In the genomic region with DNA sequence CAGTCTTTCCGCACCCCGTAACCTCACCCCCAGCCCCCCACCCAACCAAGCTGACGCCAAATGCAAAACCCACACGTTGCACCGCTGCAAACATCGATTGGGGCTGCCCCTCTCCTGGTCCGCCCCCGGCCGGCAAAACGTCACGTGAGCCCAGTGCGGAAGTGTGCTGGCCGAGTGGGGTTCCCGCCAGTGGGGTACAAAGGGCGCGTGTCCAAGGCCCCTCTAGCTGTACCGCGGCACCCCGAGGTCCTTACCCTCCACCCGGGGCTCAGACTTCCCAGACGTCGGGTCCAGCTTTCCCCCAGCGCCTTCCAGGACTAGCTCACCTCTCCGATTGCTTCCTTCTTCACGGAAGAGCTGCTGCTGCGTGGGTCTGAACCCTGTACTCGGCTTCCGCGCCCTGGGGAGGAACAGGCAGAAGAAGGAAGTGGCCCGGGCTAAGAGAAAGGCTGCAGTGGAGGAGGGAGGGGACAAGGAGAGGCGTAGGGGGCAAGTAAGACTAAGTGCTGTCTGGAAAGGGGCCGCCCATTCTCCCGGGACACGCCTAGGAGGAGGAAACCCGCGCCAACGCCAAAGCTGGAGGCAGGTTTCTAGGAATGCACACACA, we compare ENCODE assay signal across 8 mouse cellular contexts. TPM values are rescaled to one million over a fixed set of nuclear protein-coding genes. Genes with fewer than 3 reads are reported as not detected.
DNase-seq lines count a peak whose midpoint lies in the region; ATAC-seq and TF ChIP-seq lines count a peak whose summit lies in the region.

A gene (minus strand): TSS at position 548 of the 607 bp plus-strand sequence.

- peak within 1 kb of the TSS; percentile 67 for H3K4me2 ChIP-seq in hindbrain, postnatal 0 days (ENCODE audit: low read depth, low read length)

- no peaks in the 10 kb centered on the region for H3K36me3 ChIP-seq in hindbrain, postnatal 0 days (ENCODE audit: insufficient read depth, low read length)
- H3K36me3 ChIP-seq in macrophage (ENCODE audit: inconsistent target) = peaks cover 7% of the 10 kb centered on the region; the same call in 1 of the 2 replicates

- H3K27me3 ChIP-seq in hindbrain, postnatal 0 days (ENCODE audit: insufficient read depth, low read length) = no peaks in the 10 kb centered on the region

- H3K27ac ChIP-seq in cortical plate, adult 2 months (ENCODE audit: insufficient read depth, low read length) = peak within 1 kb of the TSS; percentile 24; the same call in 1 of the 2 replicates
- peak within 1 kb of the TSS; percentile 94 for H3K27ac ChIP-seq in hindbrain, postnatal 0 days
- H3K27ac ChIP-seq in macrophage = peak within 1 kb of the TSS; percentile 86

- no peaks in the 10 kb centered on the region for H3K9me3 ChIP-seq in hindbrain, postnatal 0 days (ENCODE audit: low read length)

- no peak for TF ChIP-seq CTCF in cortical plate, adult 2 months (IDR thresholded peaks at IDR 0.05; ENCODE audit: extremely low read depth, insufficient read depth, low read length)
- TF ChIP-seq CTCF in hindbrain, postnatal 0 days (IDR thresholded peaks at IDR 0.05; ENCODE audit: low read depth) = peak; percentile 53

- H3K4me1 ChIP-seq in cortical plate, adult 2 months (ENCODE audit: control insufficient read depth, insufficient read depth, low read length) = peaks cover 2% of the 10 kb centered on the region; the same call in 1 of the 2 replicates
- H3K4me1 ChIP-seq in hindbrain, postnatal 0 days (ENCODE audit: insufficient read depth, low read length) = peaks cover 5% of the 10 kb centered on the region; the same call in 1 of the 2 replicates

- H3K4me3 ChIP-seq in cortical plate, adult 2 months (ENCODE audit: insufficient read depth, low read length) = peak within 1 kb of the TSS; percentile 47
- H3K4me3 ChIP-seq in hindbrain, postnatal 0 days (ENCODE audit: low read length) = peak within 1 kb of the TSS; percentile 75
- peak within 1 kb of the TSS; percentile 90 for H3K4me3 ChIP-seq in macrophage (ENCODE audit: inconsistent target)

- peak; percentile 94 for ATAC-seq in hindbrain, postnatal 0 days

- DNase-seq in adipocyte (ENCODE audit: low spot score) = peak; percentile 85
- DNase-seq in gastrocnemius, adult 8-10 months (ENCODE audit: low spot score in 2 of 2) = peak; percentile 37 to 38
- peak; percentile 75 for DNase-seq in hindbrain, postnatal 0 days (ENCODE audit: low spot score)
- peak; percentile 66 to 71 for DNase-seq in left cerebral cortex, adult 18-20 months (ENCODE audit: low spot score in 2 of 2)
- DNase-seq in right cerebral cortex, adult 18-20 months = peak; percentile 80
- DNase-seq in urinary bladder, adult 2 months (ENCODE audit: low spot score) = peak; percentile 64

- no peak for TF ChIP-seq POLR2A in cortical plate, adult 2 months (IDR thresholded peaks at IDR 0.05; ENCODE audit: extremely low read depth, insufficient read depth, low read length)

- WGBS in hindbrain, postnatal 0 days = under 1% methylated on average over 37 of the region's 37 CpGs
- under 1% methylated on average over 36 of the region's 37 CpGs for WGBS in macrophage (ENCODE audit: missing documents)

- peaks cover 47% of the 10 kb centered on the region for H3K79me2 ChIP-seq in macrophage (ENCODE audit: inconsistent target)

- H3K9ac ChIP-seq in hindbrain, postnatal 0 days (replicated peaks; ENCODE audit: low read length) = peak within 1 kb of the TSS; percentile 80

RNA-seq across cellular contexts. Expression of the gene that starts here (rescaled TPM):
- polyA plus RNA-seq in cortical plate, adult 2 months (2012; rRNA removed) = 23.0 and 24.3 TPM in 2 replicates
- 1 to 10 TPM in 3 of 4 experiments, under 1 TPM in 1; 0.58 to 3.8 (median 1.5) TPM for total RNA-seq in gastrocnemius, adult 8-10 months (2022)
- total RNA-seq in hindbrain, postnatal 0 days (2014; rRNA removed) = 10.4 and 27.9 TPM in 2 replicates
- 55.9 and 60.6 TPM in 2 replicates for polyA plus RNA-seq in hindbrain, postnatal 0 days (2015; fragmentation: Nextera tagmentation; extraction: Ambion mirVana)
- total RNA-seq in left cerebral cortex, adult 18-20 months (2021) = 10 to 100 TPM; 16.9 to 24.1 TPM
- total RNA-seq in macrophage (2018; cell fraction: chromatin; rRNA removed) = 100 to 1,000 TPM in 4 of 26 experiments, 10 to 100 TPM in 22; 10.5 to 239 (median 57.1) TPM
- 100 to 1,000 TPM; 116 to 314 (median 173) TPM for total RNA-seq in macrophage (2018; cell fraction: cytosol; rRNA removed)
- 100 to 1,000 TPM in 14 of 26 experiments, 10 to 100 TPM in 12; 38.8 to 283 (median 110) TPM for total RNA-seq in macrophage (2018; cell fraction: nucleus; rRNA removed)
- polyA plus RNA-seq in macrophage (2018) = 133 to 163 TPM (median 154 TPM) in 3 replicates
- polyA plus RNA-seq in urinary bladder, adult 2 months (2012; rRNA removed) = 102 and 109 TPM in 2 replicates

Comparison
In these comparisons a context has a peak if more than half of its experiments do, and no peak if none do; other contexts are left out.
1. Peak in every context shown above with its lines: DNase-seq, ATAC-seq, H3K4me3 ChIP-seq and H3K27ac ChIP-seq.
2. H3K27ac ChIP-seq: peak in every context shown above with its lines; median percentile 94 in hindbrain, postnatal 0 days; 86 in macrophage; 24 in cortical plate, adult 2 months.